Mouse (Mus musculus) intestine, embryonic 15.5 days (tissue): ENCODE measurements around the gene 4930564D02Rik. TPM values are rescaled to one million over a fixed set of nuclear protein-coding genes. Genes with fewer than 3 reads are reported as not detected.

Experiments used
- ATAC-seq: fragments of 200-750 bp; cut with Nextera tagmentation; 2 replicates; pipeline ENCODE4 v1.8.0; 2017; ENCODE audit warnings: moderate TSS enrichment, moderate library complexity
- H3K27ac ChIP-seq: fragments of 300-500 bp; sonication (generic); 2 replicates; pipeline ENCODE4 v1.5.1; 2015; ENCODE audit warnings: mild to moderate bottlenecking, inconsistent platforms
- H3K27me3 ChIP-seq: fragments of 300-500 bp; sonication (generic); replicated peaks from 2 replicates; pipeline ENCODE4 v1.6.1; 2015; ENCODE audit warnings: inconsistent platforms
- H3K36me3 ChIP-seq: fragments of 300-500 bp; sonication (generic); 2 replicates; pipeline ENCODE4 v1.6.1; 2015; ENCODE audit warnings: inconsistent platforms
- H3K4me1 ChIP-seq: fragments of 300-500 bp; sonication (generic); replicated peaks from 2 replicates; pipeline ENCODE4 v1.6.1; 2015; ENCODE audit warnings: inconsistent platforms
- H3K4me2 ChIP-seq: fragments of 300-500 bp; sonication (generic); replicated peaks from 2 replicates; pipeline ENCODE4 v1.6.1; 2015; ENCODE audit warnings: mild to moderate bottlenecking, inconsistent platforms
- H3K4me3 ChIP-seq: fragments of 300-500 bp; sonication (generic); replicated peaks from 2 replicates; pipeline ENCODE4 v1.5.1; 2015; ENCODE audit warnings: inconsistent platforms
- H3K9ac ChIP-seq: fragments of 300-500 bp; sonication (generic); 2 replicates; pipeline ENCODE4 v1.6.1; 2015; ENCODE audit warnings: inconsistent platforms
- H3K9me3 ChIP-seq: fragments of 300-500 bp; sonication (generic); 2 replicates; pipeline ENCODE4 v1.6.1; 2016; ENCODE audit warnings: inconsistent platforms
- WGBS: fragments of 180-500 bp; shearing (Covaris S2); methylation state at CpG from one replicate; pipeline ENCODE4 v1.1.7; 2015; 5-methylcytosine and 5-hydroxymethylcytosine counted together
- polyA plus RNA-seq: library from polyadenylated mRNA; unstranded; fragments of >200 nt; fragmentation: Nextera tagmentation; extraction: Ambion mirVana; gene quantifications from 2 replicates; pipeline ENCODE4 v1.2.1, GENCODE M21; 2015

Gene 4930564D02Rik
- not detected in 2 replicates for polyA plus RNA-seq

DNA sequence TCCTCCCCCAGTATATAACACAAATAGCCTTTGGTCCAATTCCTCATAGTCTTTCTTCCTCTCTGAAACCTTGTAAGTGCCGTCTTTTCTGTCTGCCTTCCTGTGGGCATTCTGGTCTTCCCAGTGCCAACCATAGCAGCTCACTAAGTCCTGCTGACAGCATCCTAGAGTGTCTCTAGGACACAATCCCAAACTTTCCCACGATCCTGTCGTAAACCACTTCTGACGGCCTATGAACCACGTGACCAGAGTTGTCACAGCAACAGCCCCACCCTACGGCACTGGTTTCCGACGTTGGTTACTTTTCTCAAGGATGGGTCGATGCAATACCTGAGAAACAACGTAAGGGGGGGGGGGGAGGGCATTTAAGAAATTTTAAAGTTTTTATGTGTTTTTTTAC is at the start of gene 4930564D02Rik:
4930564D02Rik (plus strand) TSS at position 301 of the 400 bp plus-strand sequence.
- no peaks in the 10 kb centered on the region for H3K27me3 ChIP-seq
- H3K4me1 ChIP-seq = no peaks in the 10 kb centered on the region
- H3K4me3 ChIP-seq = no peak within 1 kb of the TSS
- no peaks in the 10 kb centered on the region for H3K9me3 ChIP-seq
- ATAC-seq = no peak
- WGBS = 77% methylated on average over 10 of the region's 10 CpGs
- H3K4me2 ChIP-seq = no peak within 1 kb of the TSS
- H3K36me3 ChIP-seq = no peaks in the 10 kb centered on the region
- H3K27ac ChIP-seq = no peak within 1 kb of the TSS
- no peak within 1 kb of the TSS for H3K9ac ChIP-seq

DNA sequence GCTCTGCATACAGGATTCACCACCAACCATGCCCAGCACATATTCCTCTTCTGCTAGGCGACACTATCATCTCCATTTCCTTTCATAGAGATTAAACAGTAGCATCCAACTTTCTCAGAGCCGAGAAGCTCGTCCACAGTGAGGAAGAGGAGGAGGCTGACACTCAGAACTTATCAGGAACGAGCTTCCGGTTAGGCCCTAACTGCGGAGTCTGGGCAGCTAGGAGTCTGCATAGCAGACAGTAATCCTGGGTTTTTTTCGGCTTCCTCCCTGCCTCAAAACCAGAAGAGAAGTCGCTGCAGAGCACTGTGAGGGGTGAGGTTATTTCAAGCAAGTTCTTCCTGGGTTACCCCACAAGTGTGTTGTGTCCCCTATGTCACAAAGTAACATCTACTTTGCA is 49.3 kb upstream of the 4930564D02Rik start:
- no peaks in the 10 kb centered on the region for H3K9me3 ChIP-seq
- H3K4me1 ChIP-seq = peaks cover 10% of the 10 kb centered on the region
- no peak overlapping the region for H3K4me3 ChIP-seq
- H3K27me3 ChIP-seq = no peaks in the 10 kb centered on the region
- H3K36me3 ChIP-seq = no peaks in the 10 kb centered on the region
- WGBS = 81% methylated on average over 8 of the region's 8 CpGs
- no peak overlapping the region for H3K4me2 ChIP-seq
- no peak overlapping the region for H3K27ac ChIP-seq
- ATAC-seq = no peak
- no peak overlapping the region for H3K9ac ChIP-seq

DNA sequence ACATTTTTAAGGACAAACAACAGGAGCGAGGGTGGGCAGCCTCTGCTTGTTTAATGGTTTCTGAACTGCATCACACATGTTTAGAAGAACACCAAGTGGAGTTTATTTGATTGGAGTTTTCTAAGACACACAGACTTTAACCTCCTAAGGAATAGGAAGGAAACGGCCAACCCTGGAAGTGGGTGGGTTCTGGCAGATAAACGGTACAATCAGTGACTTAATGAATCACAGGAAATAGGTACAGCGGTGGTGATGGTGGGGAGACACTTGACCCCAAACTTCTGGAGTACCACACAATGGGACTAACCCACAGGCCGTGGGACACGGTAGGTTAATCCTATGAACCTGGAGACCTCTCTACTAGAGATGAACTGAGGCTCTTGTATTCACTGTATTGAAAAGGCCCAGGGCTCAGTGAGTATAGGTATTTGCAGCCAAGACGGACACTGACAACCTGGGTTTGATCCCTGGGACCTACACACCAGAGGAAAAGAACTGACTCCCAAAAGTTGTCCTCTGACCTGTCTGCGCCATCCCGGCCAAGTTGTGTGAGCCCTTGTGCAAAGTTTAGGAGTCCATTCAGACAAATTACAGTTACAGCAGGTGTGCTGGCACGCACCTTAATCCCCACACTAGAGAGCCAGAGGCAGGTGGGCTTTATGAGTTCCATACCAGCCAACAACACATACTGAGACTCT is 48.4 kb upstream of the 4930564D02Rik start:
- Histone ChIP-seq H3K27ac (0 out of 2 replicates have a peak overlapping the region, but pooled peaks have one; percentile 30), H3K27me3 (no peaks in the 10 kb centered on the region), H3K36me3 (no peaks in the 10 kb centered on the region), H3K4me2 (no peak overlapping the region), H3K9me3 (no peaks in the 10 kb centered on the region), H3K4me3 (no peak overlapping the region), H3K9ac (no peak overlapping the region), H3K4me1 (peaks cover 10% of the 10 kb centered on the region)
- ATAC-seq = no peak
- WGBS = 79% methylated on average over 10 of the region's 10 CpGs

DNA sequence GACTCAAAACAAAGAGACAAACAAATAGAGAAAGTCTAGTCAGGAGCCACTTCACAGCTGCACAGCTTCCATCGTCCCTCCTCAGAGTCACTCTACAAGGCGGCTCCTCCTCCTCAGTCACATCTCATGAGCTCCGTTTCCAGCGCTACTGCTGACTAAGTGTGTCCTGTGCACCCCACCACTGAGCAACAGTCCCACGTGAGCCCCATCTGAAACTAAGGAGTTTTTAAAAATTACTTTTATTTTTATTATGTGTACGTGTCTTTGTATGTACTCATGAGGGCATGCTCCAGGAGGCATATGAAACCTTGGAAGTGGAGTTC is 47.9 kb upstream of the 4930564D02Rik start:
- H3K36me3 ChIP-seq = no peaks in the 10 kb centered on the region
- ATAC-seq = no peak
- H3K27me3 ChIP-seq = no peaks in the 10 kb centered on the region
- WGBS = 82% methylated on average over 6 of the region's 6 CpGs
- H3K27ac ChIP-seq = 0 out of 2 replicates have a peak overlapping the region, but pooled peaks have one; percentile 30
- H3K4me3 ChIP-seq = no peak overlapping the region
- peaks cover 10% of the 10 kb centered on the region for H3K4me1 ChIP-seq
- H3K9me3 ChIP-seq = no peaks in the 10 kb centered on the region
- no peak overlapping the region for H3K4me2 ChIP-seq
- H3K9ac ChIP-seq = no peak overlapping the region

DNA sequence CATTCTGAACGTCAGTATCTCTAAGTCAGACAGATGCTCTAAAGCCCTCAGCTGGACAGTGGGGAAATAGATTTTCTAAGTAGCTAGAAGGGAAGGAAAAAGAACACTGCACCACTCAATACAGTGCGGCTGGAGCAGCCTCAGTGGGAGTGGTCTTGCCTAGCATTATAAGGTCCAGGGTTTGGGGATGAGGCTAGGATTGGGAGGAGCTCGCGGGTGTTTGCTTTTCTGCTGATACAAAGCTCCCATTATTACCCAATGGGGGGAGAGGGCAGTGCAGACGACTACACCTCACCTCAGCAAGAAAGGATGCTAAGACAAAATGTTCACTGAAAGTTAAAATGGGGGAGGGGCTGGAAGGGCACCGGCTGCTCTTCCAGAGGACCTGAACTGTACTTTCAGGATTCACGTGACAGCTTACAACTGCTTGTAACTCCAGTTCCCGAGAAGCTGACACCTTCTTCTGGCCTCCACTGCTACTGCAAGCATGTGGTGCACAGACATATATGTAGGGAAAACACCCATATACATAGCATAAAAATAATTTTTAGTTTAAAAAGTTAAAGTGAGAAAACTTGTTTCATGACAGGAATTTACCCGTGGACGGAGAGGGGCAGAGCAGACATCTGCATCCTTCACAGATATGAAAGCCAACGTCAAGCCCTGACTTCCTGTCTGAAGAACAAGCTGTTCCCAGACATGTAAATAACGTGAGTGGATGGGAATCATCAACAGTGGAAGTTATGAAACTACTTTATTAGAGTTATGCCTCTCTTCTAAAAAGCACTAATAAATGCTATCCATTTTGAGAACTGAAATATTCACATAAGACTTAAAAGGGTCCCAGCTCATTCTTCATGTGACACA is 46.6 kb upstream of the 4930564D02Rik start:
- no peaks in the 10 kb centered on the region for H3K9me3 ChIP-seq
- 26% methylated on average over 12 of the region's 12 CpGs for WGBS
- H3K4me1 ChIP-seq = peaks cover 13% of the 10 kb centered on the region
- H3K4me2 ChIP-seq = no peak overlapping the region
- peak; percentile 63 for ATAC-seq
- no peaks in the 10 kb centered on the region for H3K36me3 ChIP-seq
- H3K4me3 ChIP-seq = no peak overlapping the region
- H3K9ac ChIP-seq = no peak overlapping the region
- 0 out of 2 replicates have a peak overlapping the region, but pooled peaks have one; percentile 23 for H3K27ac ChIP-seq
- no peaks in the 10 kb centered on the region for H3K27me3 ChIP-seq

- Histone ChIP-seq H3K9me3 (no peaks in the 10 kb centered on the region), H3K4me1 (peaks cover 13% of the 10 kb centered on the region), H3K27ac (0 out of 2 replicates have a peak overlapping the region, but pooled peaks have one; percentile 32), H3K9ac (no peak overlapping the region), H3K36me3 (no peaks in the 10 kb centered on the region), H3K27me3 (no peaks in the 10 kb centered on the region), H3K4me2 (no peak overlapping the region), H3K4me3 (no peak overlapping the region)
- 75% methylated on average over 10 of the region's 10 CpGs for WGBS
- ATAC-seq = no peak
Observed at GRCm38 (mm10) chr3:105023371-105024005, 43.2 kb upstream of the 4930564D02Rik start.

DNA sequence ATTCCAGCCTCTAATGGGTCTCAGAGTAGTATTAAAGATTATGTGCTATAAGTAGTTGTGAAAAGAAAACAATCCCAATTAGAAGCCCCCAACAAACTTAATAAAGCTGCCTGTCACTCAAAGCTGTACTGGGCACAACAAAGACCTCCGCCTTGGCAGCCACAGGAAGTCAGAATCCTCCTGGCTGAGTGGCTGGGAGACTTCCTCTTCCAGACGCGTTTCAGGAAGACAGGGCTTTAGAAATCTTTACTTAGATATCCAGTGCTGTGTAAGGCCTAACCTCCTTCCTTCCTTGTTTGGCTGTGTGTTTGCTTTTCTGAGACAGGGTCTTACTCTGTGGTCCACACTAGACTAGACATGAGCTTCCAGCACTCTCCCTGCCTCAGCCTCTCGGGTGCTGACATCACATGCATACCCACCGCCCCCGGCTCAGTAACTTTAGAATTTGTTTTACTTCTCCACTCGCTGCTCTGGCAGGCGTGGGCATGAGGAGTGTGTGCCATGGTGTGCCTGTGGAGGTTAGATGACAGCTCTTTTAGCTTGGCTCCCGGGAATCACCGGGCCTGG is 30.3 kb upstream of the 4930564D02Rik start:
- Histone ChIP-seq H3K9me3 (no peaks in the 10 kb centered on the region), H3K9ac (no peak overlapping the region), H3K27ac (peak overlapping the region; percentile 2; the same call in 1 of the 2 replicates), H3K4me3 (no peak overlapping the region), H3K4me1 (peaks cover 3% of the 10 kb centered on the region), H3K4me2 (no peak overlapping the region), H3K36me3 (peaks cover 23% of the 10 kb centered on the region), H3K27me3 (no peaks in the 10 kb centered on the region)
- no peak for ATAC-seq
- 76% methylated on average over 10 of the region's 10 CpGs for WGBS

- H3K36me3 ChIP-seq = peaks cover 21% of the 10 kb centered on the region
- no peak overlapping the region for H3K4me2 ChIP-seq
- no peak overlapping the region for H3K4me3 ChIP-seq
- H3K4me1 ChIP-seq = peaks cover 5% of the 10 kb centered on the region
- no peak for ATAC-seq
- no peak overlapping the region for H3K9ac ChIP-seq
- H3K27ac ChIP-seq = no peak overlapping the region; the same call in 1 of the 2 replicates
- H3K9me3 ChIP-seq = no peaks in the 10 kb centered on the region
- WGBS = 76% methylated on average over 6 of the region's 6 CpGs
- no peaks in the 10 kb centered on the region for H3K27me3 ChIP-seq
Observed at GRCm38 (mm10) chr3:105037240-105037770, 29.3 kb upstream of the 4930564D02Rik start.

- peaks cover 10% of the 10 kb centered on the region; the same call in 1 of the 2 replicates for H3K36me3 ChIP-seq
- H3K4me3 ChIP-seq = no peak overlapping the region
- H3K4me2 ChIP-seq = no peak overlapping the region
- WGBS = 48% methylated on average over 8 of the region's 8 CpGs
- no peaks in the 10 kb centered on the region for H3K27me3 ChIP-seq
- no peak for ATAC-seq
- H3K9ac ChIP-seq = no peak overlapping the region
- H3K4me1 ChIP-seq = peaks cover 9% of the 10 kb centered on the region
- no peaks in the 10 kb centered on the region for H3K9me3 ChIP-seq
- no peak overlapping the region for H3K27ac ChIP-seq
Observed at GRCm38 (mm10) chr3:105040002-105040401, 26.6 kb upstream of the 4930564D02Rik start.

DNA sequence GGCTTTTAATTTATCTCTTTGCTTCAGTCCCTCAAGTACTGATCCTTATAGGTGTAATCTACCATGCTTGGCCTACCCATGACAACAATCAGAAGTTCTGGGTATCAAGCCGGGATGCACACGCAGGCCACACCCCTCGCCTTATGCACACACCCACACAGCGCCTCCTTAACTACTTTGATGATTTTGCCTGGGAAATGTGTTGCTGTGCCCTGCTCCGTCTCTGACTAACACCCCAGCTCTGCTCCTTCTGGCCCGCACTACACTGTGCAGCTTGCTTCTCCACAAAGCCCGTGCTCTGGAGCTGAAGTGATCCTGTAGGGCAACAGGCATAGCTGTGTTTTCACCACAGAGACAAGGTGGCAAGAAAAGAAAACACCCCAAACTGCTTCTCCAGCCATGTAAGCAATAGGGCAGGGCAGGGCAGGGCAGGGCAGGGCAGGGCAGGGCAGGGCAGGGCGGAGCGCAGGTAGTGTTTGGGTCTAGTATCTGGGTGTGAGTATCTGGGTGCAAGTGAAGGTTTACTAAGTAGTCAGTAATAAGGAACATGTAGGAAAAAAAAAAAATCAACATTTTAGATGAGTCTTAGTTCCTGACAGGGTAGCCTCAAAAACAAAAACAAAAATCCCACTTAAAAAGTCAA is 25.5 kb upstream of the 4930564D02Rik start:
- 79% methylated on average over 9 of the region's 9 CpGs for WGBS
- Histone ChIP-seq H3K9ac (no peak overlapping the region), H3K27ac (0 out of 2 replicates have a peak overlapping the region, but pooled peaks have one; percentile 10), H3K9me3 (no peaks in the 10 kb centered on the region), H3K27me3 (no peaks in the 10 kb centered on the region), H3K36me3 (0 out of 2 replicates have a peak, but pooled peaks cover 8% of the 10 kb centered on the region), H3K4me2 (no peak overlapping the region), H3K4me1 (peaks cover 9% of the 10 kb centered on the region), H3K4me3 (no peak overlapping the region)
- ATAC-seq = peak; percentile 85

GRCm38 (mm10) chr3:105043746-105044145 is 22.9 kb upstream of the 4930564D02Rik start:
- H3K9me3 ChIP-seq = no peaks in the 10 kb centered on the region
- 82% methylated on average over 5 of the region's 5 CpGs for WGBS
- no peak for ATAC-seq

More at GRCm38 (mm10) chr3:105043746-105044145, 22.9 kb upstream of the 4930564D02Rik start:
- peaks cover 18% of the 10 kb centered on the region for H3K4me1 ChIP-seq
- no peak overlapping the region for H3K4me2 ChIP-seq
- H3K27me3 ChIP-seq = no peaks in the 10 kb centered on the region
- H3K36me3 ChIP-seq = no peaks in the 10 kb centered on the region
- H3K4me3 ChIP-seq = no peak overlapping the region
- no peak overlapping the region for H3K9ac ChIP-seq
- no peak overlapping the region for H3K27ac ChIP-seq
